Mouse (Mus musculus) hindbrain, embryonic 12.5 days (tissue): Measurements from ENCODE around the gene Aldh2. TPM values are rescaled to one million over a fixed set of nuclear protein-coding genes. Genes with fewer than 3 reads are reported as not detected.
A peak's percentile ranks its signal among the peaks of the same experiment; 100 is the strongest.

ENCODE experiments used
- ATAC-seq: fragments of 200-750 bp; cut with Nextera tagmentation; 2 replicates; pipeline ENCODE4 v1.8.0; 2017; ENCODE audit warnings: moderate TSS enrichment; ENCODE audit not compliant: low FRiP score
- H3K27ac ChIP-seq: fragments of 300-500 bp; sonication (generic); 2 replicates; pipeline ENCODE4 v1.5.1; 2016; ENCODE audit warnings: mild to moderate bottlenecking
- H3K27me3 ChIP-seq: fragments of 300-500 bp; sonication (generic); 2 replicates; pipeline ENCODE4 v1.6.1; 2016; ENCODE audit warnings: mild to moderate bottlenecking
- H3K36me3 ChIP-seq: fragments of 300-500 bp; sonication (generic); 2 replicates; pipeline ENCODE4 v1.6.1; 2016; ENCODE audit warnings: mild to moderate bottlenecking
- H3K4me1 ChIP-seq: fragments of 300-500 bp; sonication (generic); 2 replicates; pipeline ENCODE4 v1.6.1; 2016
- H3K4me2 ChIP-seq: fragments of 300-500 bp; sonication (generic); replicated peaks from 2 replicates; pipeline ENCODE4 v1.6.1; 2016; ENCODE audit warnings: mild to moderate bottlenecking
- H3K4me3 ChIP-seq: fragments of 300-500 bp; sonication (generic); 2 replicates; pipeline ENCODE4 v1.5.1; 2016; ENCODE audit warnings: mild to moderate bottlenecking
- H3K9ac ChIP-seq: fragments of 300-500 bp; sonication (generic); 2 replicates; pipeline ENCODE4 v1.6.1; 2016; ENCODE audit warnings: mild to moderate bottlenecking, moderate library complexity
- H3K9me3 ChIP-seq: fragments of 300-500 bp; sonication (generic); replicated peaks from 2 replicates; pipeline ENCODE4 v1.6.1; 2016; ENCODE audit warnings: mild to moderate bottlenecking
- WGBS: fragments of 180-500 bp; shearing (Covaris S2); methylation state at CpG from one replicate; pipeline ENCODE4 v1.1.7; 2016; 5-methylcytosine and 5-hydroxymethylcytosine counted together
- polyA plus RNA-seq: library from polyadenylated mRNA; unstranded; fragments of >200 nt; fragmentation: Nextera tagmentation; extraction: Ambion mirVana; gene quantifications from 2 replicates; pipeline ENCODE4 v1.2.1, GENCODE M21; 2016

The Aldh2 gene
- polyA plus RNA-seq, 1 experiment from 2014 or later = 133 TPM

GRCm38 (mm10) chr5:121574145-121574544 lies 19.5 kb downstream of the Aldh2 start:
- H3K4me3 ChIP-seq = no peak overlapping the region
- no peak overlapping the region for H3K27ac ChIP-seq
- peaks cover 34% of the 10 kb centered on the region for H3K36me3 ChIP-seq
- no peak for ATAC-seq
- no peak overlapping the region for H3K4me2 ChIP-seq
- H3K9me3 ChIP-seq = no peaks in the 10 kb centered on the region
- WGBS = 93% methylated on average over 13 of the region's 13 CpGs
- no peaks in the 10 kb centered on the region for H3K27me3 ChIP-seq
- H3K9ac ChIP-seq = no peak overlapping the region
- no peaks in the 10 kb centered on the region for H3K4me1 ChIP-seq

GRCm38 (mm10) chr5:121570787-121571186 lies 22.8 kb downstream of the Aldh2 start:
- peaks cover 31% of the 10 kb centered on the region for H3K36me3 ChIP-seq
- ATAC-seq = no peak
- 75% methylated on average over 1 of the region's 1 CpGs for WGBS

GRCm38 (mm10) chr5:121569881-121570420 lies 23.7 kb downstream of the Aldh2 start:
- H3K4me2 ChIP-seq = no peak overlapping the region
- H3K4me1 ChIP-seq = no peaks in the 10 kb centered on the region
- no peak overlapping the region for H3K9ac ChIP-seq
- ATAC-seq = no peak
- 81% methylated on average over 8 of the region's 9 CpGs for WGBS
- H3K27me3 ChIP-seq = no peaks in the 10 kb centered on the region
- H3K4me3 ChIP-seq = no peak overlapping the region
- H3K27ac ChIP-seq = no peak overlapping the region
- H3K36me3 ChIP-seq = peaks cover 31% of the 10 kb centered on the region
- H3K9me3 ChIP-seq = no peaks in the 10 kb centered on the region

More at GRCm38 (mm10) chr5:121570787-121571186, 22.8 kb downstream of the Aldh2 start:
- no peaks in the 10 kb centered on the region for H3K27me3 ChIP-seq
- H3K27ac ChIP-seq = no peak overlapping the region
- no peak overlapping the region for H3K4me3 ChIP-seq
- no peaks in the 10 kb centered on the region for H3K9me3 ChIP-seq
- no peaks in the 10 kb centered on the region for H3K4me1 ChIP-seq
- H3K9ac ChIP-seq = no peak overlapping the region
- H3K4me2 ChIP-seq = no peak overlapping the region

GRCm38 (mm10) chr5:121566035-121566681 lies 27.5 kb downstream of the Aldh2 start:
- no peak overlapping the region for H3K27ac ChIP-seq
- H3K9ac ChIP-seq = no peak overlapping the region
- peaks cover 19% of the 10 kb centered on the region for H3K36me3 ChIP-seq
- ATAC-seq = no peak
- H3K4me2 ChIP-seq = no peak overlapping the region
- no peak overlapping the region for H3K4me3 ChIP-seq
- WGBS = 89% methylated on average over 16 of the region's 16 CpGs
- H3K4me1 ChIP-seq = 0 out of 2 replicates have a peak, but pooled peaks cover 5% of the 10 kb centered on the region
- H3K27me3 ChIP-seq = no peaks in the 10 kb centered on the region
- H3K9me3 ChIP-seq = no peaks in the 10 kb centered on the region

- Histone ChIP-seq H3K27me3 (no peaks in the 10 kb centered on the region), H3K4me2 (peak overlapping the region; percentile 38), H3K4me3 (no peak overlapping the region), H3K36me3 (peaks cover 7% of the 10 kb centered on the region), H3K4me1 (0 out of 2 replicates have a peak, but pooled peaks cover 5% of the 10 kb centered on the region), H3K9me3 (no peaks in the 10 kb centered on the region), H3K27ac (no peak overlapping the region), H3K9ac (peak overlapping the region; percentile 13; the same call in 1 of the 2 replicates)
- 15% methylated on average over 11 of the region's 11 CpGs for WGBS
- no peak for ATAC-seq
These were observed 29.1 kb downstream of the Aldh2 start for GRCm38 (mm10) chr5:121564468-121564895.

- H3K27ac ChIP-seq = no peak overlapping the region
- 0 out of 2 replicates have a peak, but pooled peaks cover 5% of the 10 kb centered on the region for H3K4me1 ChIP-seq
- WGBS = 90% methylated on average over 3 of the region's 3 CpGs
- no peak overlapping the region for H3K4me2 ChIP-seq
- H3K9ac ChIP-seq = no peak overlapping the region
- H3K4me3 ChIP-seq = no peak overlapping the region
- no peaks in the 10 kb centered on the region for H3K9me3 ChIP-seq
- H3K27me3 ChIP-seq = no peaks in the 10 kb centered on the region
- H3K36me3 ChIP-seq = no peaks in the 10 kb centered on the region
- ATAC-seq = no peak
These were observed 31.2 kb downstream of the Aldh2 start for GRCm38 (mm10) chr5:121562436-121562835.

- 89% methylated on average over 7 of the region's 7 CpGs for WGBS
- H3K9me3 ChIP-seq = no peaks in the 10 kb centered on the region
- no peak overlapping the region for H3K4me3 ChIP-seq
- H3K4me1 ChIP-seq = peaks cover 12% of the 10 kb centered on the region
- H3K36me3 ChIP-seq = no peaks in the 10 kb centered on the region
- H3K27me3 ChIP-seq = peaks cover under 1% of the 10 kb centered on the region; the same call in 1 of the 2 replicates
- no peak for ATAC-seq
- no peak overlapping the region for H3K4me2 ChIP-seq
- no peak overlapping the region for H3K27ac ChIP-seq
- H3K9ac ChIP-seq = no peak overlapping the region
These were observed 44.4 kb downstream of the Aldh2 start for GRCm38 (mm10) chr5:121549196-121549595.

- no peaks in the 10 kb centered on the region for H3K9me3 ChIP-seq
- 92% methylated on average over 3 of the region's 3 CpGs for WGBS
- H3K4me1 ChIP-seq = peaks cover 29% of the 10 kb centered on the region
- H3K27ac ChIP-seq = no peak overlapping the region
- ATAC-seq = no peak
- no peak overlapping the region for H3K4me2 ChIP-seq
- H3K27me3 ChIP-seq = no peaks in the 10 kb centered on the region
- H3K36me3 ChIP-seq = no peaks in the 10 kb centered on the region
- H3K4me3 ChIP-seq = no peak overlapping the region
- H3K9ac ChIP-seq = no peak overlapping the region
These were observed 46.5 kb downstream of the Aldh2 start for GRCm38 (mm10) chr5:121547084-121547483.

GRCm38 (mm10) chr5:121546530-121546895 lies 47.1 kb downstream of the Aldh2 start:
- H3K9me3 ChIP-seq = no peaks in the 10 kb centered on the region
- WGBS = 42% methylated on average over 6 of the region's 6 CpGs
- peak; percentile 26; the same call in 1 of the 2 replicates for ATAC-seq
- H3K9ac ChIP-seq = peak overlapping the region; percentile 99
- H3K27ac ChIP-seq = no peak overlapping the region
- H3K27me3 ChIP-seq = no peaks in the 10 kb centered on the region
- peak overlapping the region; percentile 100 for H3K4me3 ChIP-seq
- no peaks in the 10 kb centered on the region for H3K36me3 ChIP-seq
- H3K4me1 ChIP-seq = peaks cover 29% of the 10 kb centered on the region
- peak overlapping the region; percentile 93 for H3K4me2 ChIP-seq

- H3K27ac ChIP-seq = peak within 1 kb of the TSS; percentile 97
- no peaks in the 10 kb centered on the region for H3K27me3 ChIP-seq
- peak within 1 kb of the TSS; percentile 99 for H3K9ac ChIP-seq
- H3K9me3 ChIP-seq = no peaks in the 10 kb centered on the region
- WGBS = 3% methylated on average over 55 of the region's 55 CpGs
- peaks cover 29% of the 10 kb centered on the region for H3K4me1 ChIP-seq
- peak; percentile 95 for ATAC-seq
- no peaks in the 10 kb centered on the region for H3K36me3 ChIP-seq
- H3K4me2 ChIP-seq = peak within 1 kb of the TSS; percentile 93
- H3K4me3 ChIP-seq = peak within 1 kb of the TSS; percentile 100
These were observed 47.7 kb downstream of the Aldh2 start, which contains the start of gene Mapkapk5 for GRCm38 (mm10) chr5:121545793-121546529. Gene Mapkapk5 (minus strand): TSS chr5:121545905.

GRCm38 (mm10) chr5:121544910-121545792 lies 48.5 kb downstream of the Aldh2 start, which contains the start of the genes Adam1a and Gm42878:
Gene Adam1a (minus strand): TSS chr5:121545482.
Gene Gm42878 (minus strand): TSS chr5:121545482.
- ATAC-seq = peak; percentile 70
- H3K36me3 ChIP-seq = no peaks in the 10 kb centered on the region
- WGBS = under 1% methylated on average over 64 of the region's 97 CpGs
- peak within 1 kb of the TSS; percentile 100 for H3K4me3 ChIP-seq
- peak within 1 kb of the TSS; percentile 97 for H3K27ac ChIP-seq
- peak within 1 kb of the TSS; percentile 99 for H3K9ac ChIP-seq
- H3K4me1 ChIP-seq = peaks cover 29% of the 10 kb centered on the region
- no peaks in the 10 kb centered on the region for H3K9me3 ChIP-seq
- H3K27me3 ChIP-seq = no peaks in the 10 kb centered on the region
- peak within 1 kb of the TSS; percentile 93 for H3K4me2 ChIP-seq
